Mouse (Mus musculus) brown adipose tissue, adult 24 weeks (tissue): ENCODE data around the gene Rnf41. TPM values are rescaled to one million over a fixed set of nuclear protein-coding genes. Genes with fewer than 3 reads are reported as not detected.

Source experiments
- H3K27ac ChIP-seq: fragments of 200-500 bp; replicated peaks from 2 replicates; pipeline ENCODE4 v1.5.1; 2012; ENCODE audit warnings: low read depth, mild to moderate bottlenecking, low read length
- H3K4me1 ChIP-seq: fragments of 200-500 bp; 2 replicates; pipeline ENCODE4 v1.6.1; 2012; ENCODE audit warnings: low read length, mixed read lengths; ENCODE audit not compliant: control insufficient read depth, insufficient read depth, insufficient read length
- H3K4me3 ChIP-seq: fragments of 200-500 bp; 2 replicates; pipeline ENCODE4 v1.5.1; 2012; ENCODE audit warnings: low read depth, mild to moderate bottlenecking, low read length, moderate library complexity; ENCODE audit not compliant: insufficient read depth
- polyA plus RNA-seq: library from polyadenylated mRNA; stranded (reverse); fragments of >200 nt; gene quantifications from 2 replicates; pipeline ENCODE4 v1.2.4, GENCODE M21; 2012; ENCODE audit not compliant: missing spikeins, insufficient read depth, insufficient read length

The Rnf41 gene
- polyA plus RNA-seq, 1 experiment, result 17.1 TPM

DNA sequence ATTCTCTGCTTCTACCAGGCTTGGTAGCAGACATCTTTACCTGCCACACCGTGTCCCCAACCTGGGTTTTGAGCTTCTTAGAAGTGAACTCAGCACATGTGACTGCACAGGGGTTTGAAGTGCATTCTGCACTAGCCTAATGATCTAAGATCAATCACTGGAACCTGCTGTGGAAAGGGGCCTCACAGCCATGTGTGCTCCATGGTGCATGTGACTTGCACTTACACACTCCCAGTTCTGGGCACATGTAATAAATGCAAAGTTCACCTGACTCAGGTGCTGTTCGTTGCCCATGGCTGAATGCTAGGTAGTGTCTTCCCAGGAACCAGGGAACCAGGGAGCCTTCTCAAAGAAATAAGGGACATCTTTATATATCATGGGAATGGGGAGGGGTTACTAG is 22.0 kb downstream of the Rnf41 start:
- no peak overlapping the region for H3K27ac ChIP-seq
- no peak overlapping the region for H3K4me3 ChIP-seq
- peaks cover 11% of the 10 kb centered on the region for H3K4me1 ChIP-seq

DNA sequence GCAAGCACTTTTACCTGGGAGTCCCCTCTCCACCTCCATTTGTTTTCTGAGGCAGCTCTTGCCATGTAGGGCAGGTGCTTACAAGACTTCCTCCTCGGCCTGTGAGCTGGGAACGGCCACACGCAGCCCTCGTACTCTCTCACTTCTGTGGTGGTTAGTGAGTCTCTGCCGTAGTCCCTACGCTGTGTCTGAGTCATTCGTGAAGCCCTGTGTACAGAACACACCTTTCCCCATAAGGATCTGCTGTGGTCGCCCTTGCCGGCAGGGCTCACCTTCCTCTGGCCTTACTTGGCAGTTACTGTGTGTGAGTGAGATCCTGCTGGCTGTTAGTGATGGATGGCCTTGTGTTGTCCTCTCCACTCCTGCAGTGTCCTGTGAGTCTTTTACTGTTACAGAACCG is 23.2 kb downstream of the Rnf41 start:
- Histone ChIP-seq H3K27ac (peak overlapping the region; percentile 57), H3K4me3 (no peak overlapping the region), H3K4me1 (peaks cover 18% of the 10 kb centered on the region)

DNA sequence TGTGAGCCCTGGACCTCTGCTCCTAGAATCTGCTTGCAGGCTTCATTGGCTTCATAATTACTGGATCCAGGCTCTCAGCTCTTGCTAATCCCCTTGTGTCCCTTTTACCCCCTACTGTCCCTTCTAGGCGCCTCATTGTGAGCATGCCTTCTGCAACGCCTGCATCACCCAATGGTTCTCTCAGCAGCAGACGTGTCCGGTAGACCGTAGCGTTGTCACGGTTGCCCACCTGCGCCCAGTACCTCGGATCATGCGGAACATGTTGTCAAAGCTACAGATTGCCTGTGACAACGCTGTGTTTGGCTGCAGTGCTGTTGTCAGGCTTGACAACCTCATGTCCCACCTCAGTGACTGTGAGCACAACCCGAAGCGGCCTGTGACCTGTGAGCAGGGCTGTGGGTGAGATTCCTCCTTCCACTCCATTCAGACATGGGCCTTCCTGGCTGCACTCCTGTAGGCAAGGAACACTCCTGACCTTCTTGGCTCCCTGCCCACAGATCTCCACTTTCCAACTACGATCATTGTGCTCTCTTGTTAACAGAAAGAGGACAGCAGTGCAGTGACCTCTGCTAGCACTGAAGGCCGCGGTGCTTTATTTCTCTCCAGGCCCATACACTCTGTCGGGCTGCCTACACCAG is 23.8 kb downstream of the Rnf41 start:
- peaks cover 24% of the 10 kb centered on the region for H3K4me1 ChIP-seq
- H3K27ac ChIP-seq, result peak overlapping the region; percentile 76
- no peak overlapping the region for H3K4me3 ChIP-seq

DNA sequence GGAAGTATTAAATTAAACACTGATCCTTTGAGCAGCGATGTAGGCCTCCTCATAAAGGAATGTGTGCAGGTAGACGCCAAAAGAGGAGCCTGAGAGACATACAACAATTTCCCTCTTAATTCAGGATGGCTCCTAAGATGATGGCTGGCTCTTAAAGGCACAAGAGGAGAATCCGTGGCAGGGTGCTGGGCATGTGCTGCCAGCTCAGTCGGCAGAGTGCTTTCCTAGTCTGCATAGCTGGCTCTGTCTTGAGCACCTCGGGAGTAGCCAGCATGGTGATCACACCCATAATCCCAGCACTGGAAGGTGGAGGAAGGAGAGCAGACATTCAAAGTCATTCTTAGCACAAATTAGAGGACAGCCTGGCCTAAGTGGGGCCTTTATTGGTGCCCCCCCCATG is 24.4 kb downstream of the Rnf41 start:
- peaks cover 25% of the 10 kb centered on the region for H3K4me1 ChIP-seq
- H3K4me3 ChIP-seq, result no peak overlapping the region
- peak overlapping the region; percentile 76 for H3K27ac ChIP-seq

DNA sequence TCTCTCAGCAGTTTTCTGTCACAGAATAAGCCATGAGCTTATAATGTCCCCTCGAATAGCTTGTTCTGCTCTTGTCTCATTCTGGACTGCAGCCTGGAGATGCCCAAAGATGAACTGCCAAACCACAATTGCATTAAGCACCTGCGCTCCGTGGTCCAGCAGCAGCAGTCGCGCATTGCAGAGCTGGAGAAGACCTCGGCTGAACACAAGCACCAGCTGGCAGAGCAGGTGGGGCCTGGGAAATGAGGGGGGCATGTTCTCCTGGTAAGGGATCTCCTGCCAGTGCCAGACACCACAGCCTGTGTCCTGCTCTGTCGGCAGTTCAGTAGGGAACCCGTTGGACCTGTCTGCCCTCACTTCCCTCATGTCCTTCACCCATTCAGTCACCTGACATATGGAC is 24.9 kb downstream of the Rnf41 start:
- Histone ChIP-seq H3K27ac (0 out of 2 replicates have a peak overlapping the region, but pooled peaks have one; percentile 10), H3K4me1 (peaks cover 25% of the 10 kb centered on the region), H3K4me3 (no peak overlapping the region)

DNA sequence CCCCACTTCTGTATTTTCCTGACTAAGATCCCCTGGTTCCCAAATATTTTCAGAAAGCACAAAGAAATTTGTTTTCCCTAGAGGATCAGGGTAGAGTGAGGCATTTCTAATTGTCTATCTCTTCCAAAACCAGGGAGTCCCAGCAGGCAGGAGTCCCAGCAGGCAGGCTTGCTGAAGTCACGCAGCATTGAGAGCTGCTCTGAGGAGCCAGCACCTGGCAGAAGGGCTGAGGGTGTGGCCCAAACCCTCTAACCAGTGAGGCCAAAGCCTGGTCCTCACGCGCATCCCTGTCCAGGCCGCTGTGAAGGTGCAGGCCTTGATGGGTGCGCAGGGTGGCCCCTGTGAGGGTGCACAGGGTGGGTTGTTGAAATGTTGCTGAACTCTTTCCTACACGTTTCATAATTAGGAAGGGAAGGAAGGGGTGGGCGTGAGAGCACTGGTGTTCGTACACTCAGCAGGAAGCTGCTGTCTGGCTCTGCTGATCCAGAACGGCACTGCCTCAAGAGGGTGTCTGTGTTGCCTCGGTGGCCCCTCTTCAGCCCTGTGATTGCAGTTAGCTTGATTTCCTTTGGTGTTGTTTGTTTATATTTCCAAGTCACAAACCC is 27.3 kb downstream of the Rnf41 start:
- peak overlapping the region; percentile 60; the same call in 1 of the 2 replicates for H3K27ac ChIP-seq
- H3K4me1 ChIP-seq, result peaks cover 25% of the 10 kb centered on the region
- no peak overlapping the region for H3K4me3 ChIP-seq

DNA sequence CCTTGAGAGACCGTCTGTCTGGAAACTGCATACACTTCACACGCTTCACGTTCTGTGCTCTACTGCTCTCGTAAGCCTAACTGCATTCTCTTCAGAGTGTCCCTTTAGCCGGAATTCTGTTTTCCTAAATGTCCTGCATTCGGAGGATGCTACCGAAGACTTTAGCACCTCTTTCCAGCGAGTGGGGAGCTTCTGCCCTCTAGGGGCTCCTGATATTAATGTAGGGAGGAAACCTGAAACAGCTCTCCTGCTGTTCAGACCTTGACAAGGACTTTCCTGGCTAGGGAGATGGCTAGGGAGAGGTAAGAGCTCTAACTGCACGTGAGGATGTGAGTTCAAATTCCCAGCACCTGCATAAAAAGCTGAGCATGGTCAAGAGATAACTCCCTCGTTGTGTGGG is 28.9 kb downstream of the Rnf41 start:
- peak overlapping the region; percentile 50; the same call in 1 of the 2 replicates for H3K27ac ChIP-seq
- peaks cover 18% of the 10 kb centered on the region for H3K4me1 ChIP-seq
- H3K4me3 ChIP-seq, result no peak overlapping the region

DNA sequence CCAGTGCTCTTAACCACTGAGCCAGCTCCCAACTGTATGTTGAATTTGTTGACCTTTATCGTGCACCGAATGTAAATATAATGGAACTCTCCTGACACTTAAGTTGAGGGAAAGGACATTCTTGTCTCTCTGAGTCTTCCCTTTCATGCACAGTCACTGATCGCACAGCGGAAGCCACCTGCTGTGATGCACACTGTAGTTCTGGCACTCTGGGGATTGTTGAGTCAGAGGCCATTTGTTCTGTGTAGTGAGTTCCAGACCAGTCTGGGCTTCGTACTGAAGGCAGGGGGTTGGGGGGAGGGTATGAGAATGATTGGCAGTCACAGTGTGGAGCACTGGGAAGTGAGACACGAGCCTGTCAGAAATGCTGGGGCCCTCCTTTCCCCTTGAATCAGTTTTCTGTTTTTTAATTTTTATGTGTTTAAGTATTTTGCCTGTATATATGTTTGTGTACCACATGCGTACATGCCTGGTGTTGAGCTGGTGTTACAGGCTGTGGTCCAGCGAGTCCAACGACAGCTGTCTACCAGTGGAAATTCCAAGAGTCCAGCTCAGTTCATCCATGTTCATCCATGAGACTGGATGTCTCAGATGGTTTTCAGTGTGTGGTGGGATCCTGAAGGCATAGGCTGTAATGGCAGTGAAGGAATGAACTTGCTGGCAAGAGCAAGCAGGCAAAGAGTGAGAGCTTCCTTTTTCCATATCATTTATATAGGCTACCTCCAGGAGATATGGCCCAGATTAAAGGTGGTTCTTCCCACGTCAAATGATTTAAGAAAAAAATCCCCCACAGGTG is 30.1 kb downstream of the Rnf41 start:
- no peak overlapping the region for H3K4me3 ChIP-seq
- peaks cover 15% of the 10 kb centered on the region for H3K4me1 ChIP-seq
- no peak overlapping the region for H3K27ac ChIP-seq

DNA sequence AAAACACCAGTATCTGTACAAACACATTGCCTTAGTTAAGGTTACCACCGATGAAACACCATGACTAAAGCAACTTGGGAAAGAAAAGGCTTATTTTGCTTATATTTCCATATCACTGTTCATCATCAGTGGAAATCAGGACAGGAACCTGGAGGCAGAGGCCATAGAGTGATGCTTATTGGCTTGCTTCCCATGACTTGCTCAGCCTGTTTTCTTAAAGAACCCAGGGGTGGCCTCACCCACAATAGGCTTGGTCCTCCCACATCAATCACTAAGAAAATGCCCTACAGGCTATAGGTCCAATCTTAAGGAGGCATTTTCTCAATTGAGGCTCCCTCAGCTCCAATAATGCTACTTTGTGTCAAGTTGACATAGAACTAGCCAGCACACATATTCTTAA is 31.3 kb downstream of the Rnf41 start:
- H3K4me1 ChIP-seq, result peaks cover 15% of the 10 kb centered on the region
- no peak overlapping the region for H3K27ac ChIP-seq
- no peak overlapping the region for H3K4me3 ChIP-seq

DNA sequence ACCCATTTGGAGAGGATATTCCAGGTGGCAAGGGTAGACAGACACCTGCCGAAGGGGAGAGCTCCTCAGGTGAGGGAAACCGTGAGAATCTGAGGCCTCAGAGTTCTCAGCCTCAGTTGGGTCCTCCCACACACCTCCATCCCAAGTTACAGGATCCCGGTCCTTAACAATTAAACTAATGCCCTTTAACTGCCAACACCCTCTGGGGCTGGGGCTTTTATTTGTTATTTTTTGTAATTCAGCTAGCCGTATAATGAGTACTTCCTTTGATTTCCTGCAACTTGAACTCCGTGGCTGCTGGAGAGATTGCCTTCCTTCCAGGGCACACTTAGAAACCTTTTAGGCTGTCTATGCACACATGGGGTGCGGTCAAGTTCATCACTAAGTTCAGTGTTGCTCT is 32.9 kb downstream of the Rnf41 start:
- H3K4me1 ChIP-seq, result peaks cover 12% of the 10 kb centered on the region
- H3K4me3 ChIP-seq, result no peak overlapping the region
- no peak overlapping the region for H3K27ac ChIP-seq

DNA sequence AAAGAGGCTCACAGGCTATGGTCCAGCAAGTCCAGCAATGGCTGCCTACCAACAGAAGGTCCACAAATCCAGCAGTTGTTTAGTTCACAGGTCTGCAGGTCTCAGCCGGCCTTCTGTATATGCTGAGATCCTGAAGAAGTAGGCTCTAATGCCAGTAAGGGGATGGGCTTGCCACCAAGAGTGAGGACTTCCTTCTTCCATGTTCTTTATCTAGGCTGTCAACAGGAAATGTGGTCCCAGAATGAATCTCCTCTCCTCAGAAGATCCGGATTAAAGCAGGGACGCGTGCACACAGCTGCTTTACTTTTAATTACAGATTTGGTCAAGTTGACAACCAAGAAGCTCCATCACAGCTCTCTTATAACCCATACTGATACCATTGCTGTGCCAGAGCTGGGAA is 34.0 kb downstream of the Rnf41 start:
- peaks cover 2% of the 10 kb centered on the region; the same call in 1 of the 2 replicates for H3K4me1 ChIP-seq
- H3K27ac ChIP-seq, result peak overlapping the region; percentile 58
- H3K4me3 ChIP-seq, result no peak overlapping the region

DNA sequence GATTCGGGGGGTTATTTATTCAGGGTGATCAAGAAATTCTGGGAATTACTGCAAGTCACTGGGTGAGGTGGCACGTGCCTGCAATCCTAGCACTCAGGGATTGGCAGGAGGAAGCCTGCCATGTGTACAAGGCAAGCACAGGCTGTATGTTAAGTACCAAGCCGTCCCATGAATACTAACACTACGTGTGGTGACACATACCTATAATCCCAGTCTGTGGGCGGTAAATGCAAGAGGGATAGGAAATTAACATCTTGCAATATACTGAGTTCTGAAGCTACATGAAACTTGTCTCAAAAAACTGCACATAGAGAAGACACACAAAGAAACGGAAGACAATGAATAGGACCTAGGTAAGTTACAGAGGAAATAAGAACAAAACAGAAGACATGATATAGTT is 39.6 kb downstream of the Rnf41 start:
- H3K4me3 ChIP-seq, result no peak overlapping the region
- no peak overlapping the region for H3K27ac ChIP-seq

DNA sequence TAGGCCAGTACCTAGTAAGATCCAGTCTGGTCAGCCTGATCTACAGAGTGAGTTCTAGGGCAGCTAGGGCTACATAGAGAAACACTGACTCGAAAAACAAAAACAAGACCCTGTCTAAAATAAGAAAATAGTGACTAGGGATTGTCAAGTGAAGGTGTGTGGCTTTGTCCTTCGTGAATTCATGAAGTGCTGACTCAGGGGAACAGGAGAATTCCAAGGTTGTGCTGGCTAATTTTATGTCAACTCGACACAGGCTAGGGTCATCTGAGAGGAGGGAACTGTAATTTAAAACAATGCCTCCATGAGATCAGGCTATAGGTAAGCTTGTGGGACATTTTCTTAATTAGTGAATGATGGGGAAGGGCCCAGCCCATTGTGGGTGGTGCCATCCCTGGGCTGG is 43.0 kb downstream of the Rnf41 start:
- no peak overlapping the region for H3K27ac ChIP-seq
- H3K4me3 ChIP-seq, result no peak overlapping the region
- no peaks in the 10 kb centered on the region for H3K4me1 ChIP-seq

More for the DNA sequence above, 39.6 kb downstream of the Rnf41 start:
- no peaks in the 10 kb centered on the region for H3K4me1 ChIP-seq

DNA sequence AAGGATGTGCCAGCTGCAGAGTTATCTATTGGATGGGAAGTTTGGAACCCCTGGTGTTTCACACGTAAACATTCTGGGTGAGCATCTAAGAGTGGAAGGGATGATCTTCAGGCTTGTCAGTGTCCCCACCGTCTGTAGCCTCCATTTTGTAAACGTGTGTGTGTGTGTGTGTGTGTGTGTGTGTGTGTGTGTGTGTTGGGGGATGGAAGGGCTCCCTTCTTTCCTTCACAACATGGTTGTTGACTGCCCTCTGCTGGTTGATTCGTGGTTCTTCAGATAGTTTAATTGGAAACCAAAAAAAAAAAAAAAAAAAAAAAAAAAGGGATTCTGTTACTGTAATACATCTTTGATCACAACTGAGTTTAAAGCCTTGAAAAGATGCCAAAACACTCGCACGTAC is 43.8 kb downstream of the Rnf41 start:
- Histone ChIP-seq H3K27ac (no peak overlapping the region), H3K4me1 (peaks cover 2% of the 10 kb centered on the region; the same call in 1 of the 2 replicates), H3K4me3 (peak overlapping the region; percentile 24; the same call in 1 of the 2 replicates)

DNA sequence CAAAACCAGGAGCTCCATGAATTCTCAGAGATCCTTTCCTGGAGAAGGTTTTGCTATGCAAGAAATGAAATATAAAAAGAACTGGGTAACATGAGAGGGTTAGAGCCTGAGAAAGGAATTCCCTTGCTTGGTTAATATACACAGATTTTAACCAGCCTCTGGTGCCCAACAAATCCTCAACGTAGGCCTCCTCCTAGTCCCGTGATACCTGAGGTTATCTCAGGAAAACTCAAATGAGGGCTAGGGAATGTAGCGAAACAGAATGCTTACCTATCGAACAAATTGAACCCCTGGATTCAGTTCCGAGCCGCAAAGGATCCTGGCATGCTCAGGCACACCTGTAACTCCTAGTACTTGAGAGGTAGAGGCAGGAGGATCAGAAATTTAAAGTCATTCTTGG is 46.2 kb downstream of the Rnf41 start:
- H3K27ac ChIP-seq, result no peak overlapping the region
- H3K4me1 ChIP-seq, result peaks cover 5% of the 10 kb centered on the region; the same call in 1 of the 2 replicates
- H3K4me3 ChIP-seq, result no peak overlapping the region
